Comparison of ENCODE assay signal across 8 mouse cellular contexts in genomic region chr4:155491529-155492130, GRCm38 (mm10). TPM values are rescaled to one million over a fixed set of nuclear protein-coding genes. Genes with fewer than 3 reads are reported as not detected.
DNase-seq lines count a peak whose midpoint lies in the region; ATAC-seq lines count a peak whose summit lies in the region.

No protein-coding gene starts in this region.

- no peaks in the 10 kb centered on the region for H3K27me3 ChIP-seq in embryonic facial prominence, embryonic 14.5 days (replicated peaks; ENCODE audit: control insufficient read depth, insufficient read depth, low read length)
- H3K27me3 ChIP-seq in limb, embryonic 12.5 days = no peaks in the 10 kb centered on the region

- H3K4me3 ChIP-seq in embryonic facial prominence, embryonic 14.5 days (ENCODE audit: low read depth, low read length) = peak overlapping the region; percentile 100
- peak overlapping the region; percentile 90 for H3K4me3 ChIP-seq in limb, embryonic 12.5 days (replicated peaks)

- intact Hi-C loops in gastrocnemius, postnatal 14 days (cut with DNase I; ENCODE audit: low total_unique reads) = no loop called here

- H3K9ac ChIP-seq in embryonic facial prominence, embryonic 14.5 days (ENCODE audit: low read depth, low read length) = peak overlapping the region; percentile 100
- H3K9ac ChIP-seq in limb, embryonic 12.5 days (replicated peaks) = peak overlapping the region; percentile 100

- DNase-seq in gastrocnemius, postnatal 25 days = peak; percentile 33
- no peak for DNase-seq in gastrocnemius, postnatal 14 days
- DNase-seq in A20 (ENCODE audit: low read depth, low spot score) = peak; percentile 49
- no peak for DNase-seq in embryonic facial prominence, embryonic 14.5 days (ENCODE audit: low spot score)
- peak; percentile 81 for DNase-seq in neural tube, embryonic 10.5 days (ENCODE audit: extremely low spot score, low spot score)
- DNase-seq in spleen, adult 18-20 months = no peak
- DNase-seq in frontal cortex, postnatal 36 days (ENCODE audit: low spot score in 2 of 2) = no peak

- peak overlapping the region; percentile 89 for H3K4me2 ChIP-seq in embryonic facial prominence, embryonic 14.5 days (ENCODE audit: low read depth, low read length)
- H3K4me2 ChIP-seq in limb, embryonic 12.5 days = peak overlapping the region; percentile 78

- 0% methylated on average over 13 of the region's 54 CpGs for WGBS in embryonic facial prominence, embryonic 14.5 days
- under 1% methylated on average over 53 of the region's 54 CpGs for WGBS in limb, embryonic 12.5 days

- peak; percentile 48 for ATAC-seq in embryonic facial prominence, embryonic 14.5 days (ENCODE audit: low read depth)
- ATAC-seq in limb, embryonic 12.5 days (ENCODE audit: insufficient number of reproducible peaks, insufficient read depth, low FRiP score, low TSS enrichment, low read depth) = peak; percentile 40; the same call in 1 of the 2 replicates

- peak overlapping the region; percentile 96 for H3K27ac ChIP-seq in embryonic facial prominence, embryonic 14.5 days (replicated peaks; ENCODE audit: low read depth, low read length)
- H3K27ac ChIP-seq in limb, embryonic 12.5 days = peak overlapping the region; percentile 97

- no peaks in the 10 kb centered on the region for H3K36me3 ChIP-seq in embryonic facial prominence, embryonic 14.5 days (ENCODE audit: control insufficient read depth, insufficient read depth, low read length)
- H3K36me3 ChIP-seq in limb, embryonic 12.5 days = peaks cover 10% of the 10 kb centered on the region; the same call in 1 of the 2 replicates

- H3K9me3 ChIP-seq in embryonic facial prominence, embryonic 14.5 days (ENCODE audit: control insufficient read depth, low read length) = no peaks in the 10 kb centered on the region
- H3K9me3 ChIP-seq in limb, embryonic 12.5 days = no peaks in the 10 kb centered on the region

- H3K4me1 ChIP-seq in embryonic facial prominence, embryonic 14.5 days (ENCODE audit: control insufficient read depth, insufficient read depth, low read length) = peaks cover 29% of the 10 kb centered on the region
- H3K4me1 ChIP-seq in limb, embryonic 12.5 days (replicated peaks) = peaks cover 43% of the 10 kb centered on the region

RNA-seq across cellular contexts. Expression of gene Gnb1, which starts 0.5 kb away (rescaled TPM):
- total RNA-seq in gastrocnemius, postnatal 25 days (2021) = 10 to 100 TPM; 59.1 to 72.0 TPM
- 100 to 1,000 TPM; 104 to 119 TPM for total RNA-seq in gastrocnemius, postnatal 14 days (2021)
- 448 and 484 TPM in 2 replicates for polyA plus RNA-seq in embryonic facial prominence, embryonic 14.5 days (2014; fragmentation: Nextera tagmentation; extraction: Ambion mirVana)
- 538 and 556 TPM in 2 replicates for polyA plus RNA-seq in limb, embryonic 12.5 days (2016; fragmentation: Nextera tagmentation; extraction: Ambion mirVana)

RNA-seq across cellular contexts. Expression of gene Tmem52, which starts 22.7 kb away (rescaled TPM):
- 100 to 1,000 TPM; 262 to 263 TPM for total RNA-seq in gastrocnemius, postnatal 25 days (2021)
- total RNA-seq in gastrocnemius, postnatal 14 days (2021) = 100 to 1,000 TPM; 254 to 329 TPM
- polyA plus RNA-seq in embryonic facial prominence, embryonic 14.5 days (2014; fragmentation: Nextera tagmentation; extraction: Ambion mirVana) = 0.54 and 1.3 TPM in 2 replicates
- not detected in 2 replicates for polyA plus RNA-seq in limb, embryonic 12.5 days (2016; fragmentation: Nextera tagmentation; extraction: Ambion mirVana)

Comparison
In these comparisons a context has a peak if more than half of its experiments do, and no peak if none do; other contexts are left out.
1. DNase-seq: peak in gastrocnemius, postnatal 25 days (single experiment), A20 (single experiment) and neural tube, embryonic 10.5 days (single experiment); none in gastrocnemius, postnatal 14 days (single experiment), embryonic facial prominence, embryonic 14.5 days (single experiment), spleen, adult 18-20 months (0 of 2) and frontal cortex, postnatal 36 days (0 of 2).